Mouse (Mus musculus): ENCODE measurements around the gene Tnrc18. TPM values are rescaled to one million over a fixed set of nuclear protein-coding genes. Genes with fewer than 3 reads are reported as not detected.

Tnrc18 gene
- polyA plus RNA-seq, 1 experiment from 2014 or later = 47.4 TPM

DNA sequence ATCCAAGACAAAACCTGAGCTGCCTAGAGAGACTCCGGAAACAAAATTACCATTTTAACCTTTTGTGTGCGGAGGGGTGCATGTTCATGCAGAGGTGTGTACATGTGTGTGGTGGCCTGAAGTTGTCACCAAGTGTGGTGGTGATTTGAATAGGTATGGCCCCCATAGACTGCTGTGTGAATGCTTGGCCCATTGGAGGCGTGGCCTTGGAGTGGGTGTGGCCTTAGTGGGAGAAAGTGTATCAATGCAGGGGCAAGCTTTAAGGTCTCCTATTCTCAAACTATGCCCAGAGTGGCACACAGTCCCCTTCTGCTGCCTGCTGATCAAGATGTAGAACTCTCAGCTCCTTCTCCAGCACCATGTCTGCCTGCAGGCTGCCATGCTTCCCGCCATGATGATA is 8.7 kb upstream of the Tnrc18 start:
- Histone ChIP-seq H3K27me3 (ENCODE audit: control insufficient read depth, insufficient read depth, low read length) (no peaks in the 10 kb centered on the region), H3K9ac (replicated peaks; ENCODE audit: low read length) (no peak overlapping the region), H3K4me1 (ENCODE audit: control insufficient read depth, insufficient read depth, low read length) (peaks cover 30% of the 10 kb centered on the region), H3K9me3 (ENCODE audit: control insufficient read depth, low read length) (no peaks in the 10 kb centered on the region), H3K4me3 (replicated peaks; ENCODE audit: low read depth, low read length) (no peak overlapping the region), H3K36me3 (ENCODE audit: control insufficient read depth, insufficient read depth, low read length) (no peaks in the 10 kb centered on the region), H3K27ac (replicated peaks; ENCODE audit: low read depth, low read length) (no peak overlapping the region), H3K4me2 (ENCODE audit: low read length) (no peak overlapping the region)
- WGBS = 81% methylated on average over 4 of the region's 4 CpGs
- ATAC-seq (ENCODE audit: low FRiP score, low TSS enrichment) = no peak
- no peak for DNase-seq

DNA sequence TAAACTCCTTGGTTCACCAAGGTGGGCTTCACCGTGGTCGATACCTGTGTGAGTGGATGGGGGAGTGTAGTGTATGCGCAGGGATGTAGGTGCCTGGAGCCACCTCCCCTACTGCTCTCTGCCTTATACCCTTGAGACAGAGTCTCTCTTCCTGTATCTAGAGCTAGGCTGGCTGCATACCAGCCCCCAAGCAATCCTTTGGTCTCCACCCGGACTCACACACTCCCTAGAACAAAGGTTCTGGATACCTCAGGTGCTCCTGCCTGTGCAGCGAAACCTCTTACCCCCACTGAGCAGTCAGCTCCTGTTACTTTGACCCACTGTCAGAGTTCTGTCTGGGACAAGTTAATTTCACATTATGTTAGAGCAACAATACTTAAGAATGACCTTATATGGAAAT is 8.2 kb upstream of the Tnrc18 start:
- H3K36me3 ChIP-seq (ENCODE audit: control insufficient read depth, insufficient read depth, low read length) = no peaks in the 10 kb centered on the region
- H3K27me3 ChIP-seq (ENCODE audit: control insufficient read depth, insufficient read depth, low read length) = no peaks in the 10 kb centered on the region
- H3K4me2 ChIP-seq (ENCODE audit: low read length) = no peak overlapping the region
- no peak for ATAC-seq (ENCODE audit: low FRiP score, low TSS enrichment)
- WGBS = 76% methylated on average over 5 of the region's 5 CpGs
- DNase-seq = no peak
- H3K27ac ChIP-seq (replicated peaks; ENCODE audit: low read depth, low read length) = 0 out of 2 replicates have a peak overlapping the region, but pooled peaks have one; percentile 26
- no peaks in the 10 kb centered on the region for H3K9me3 ChIP-seq (ENCODE audit: control insufficient read depth, low read length)
- H3K4me1 ChIP-seq (ENCODE audit: control insufficient read depth, insufficient read depth, low read length) = peaks cover 30% of the 10 kb centered on the region
- H3K4me3 ChIP-seq (replicated peaks; ENCODE audit: low read depth, low read length) = no peak overlapping the region
- H3K9ac ChIP-seq (replicated peaks; ENCODE audit: low read length) = no peak overlapping the region

DNA sequence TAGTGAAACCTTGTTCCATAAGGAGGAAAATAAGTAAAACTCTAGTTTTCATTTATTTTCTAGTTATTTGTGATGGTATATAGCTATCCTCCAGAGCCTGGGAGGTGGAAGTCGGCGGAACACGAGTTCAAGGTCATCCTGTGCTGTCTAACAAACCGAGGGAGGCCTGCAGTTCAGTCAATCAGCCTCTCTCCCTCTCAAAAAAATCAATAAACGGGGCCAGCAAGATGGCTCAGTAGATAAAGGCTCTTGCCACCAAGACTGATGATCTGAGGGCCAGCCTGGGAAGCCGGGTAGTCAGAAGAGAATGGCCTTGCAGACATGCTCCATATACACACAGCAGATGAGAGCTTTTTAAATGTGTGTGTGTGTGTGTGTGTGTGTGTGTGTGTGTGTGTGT is 6.6 kb upstream of the Tnrc18 start:
- Histone ChIP-seq H3K9me3 (ENCODE audit: control insufficient read depth, low read length) (no peaks in the 10 kb centered on the region), H3K36me3 (ENCODE audit: control insufficient read depth, insufficient read depth, low read length) (no peaks in the 10 kb centered on the region), H3K27ac (replicated peaks; ENCODE audit: low read depth, low read length) (peak overlapping the region; percentile 99), H3K4me1 (ENCODE audit: control insufficient read depth, insufficient read depth, low read length) (peaks cover 30% of the 10 kb centered on the region), H3K4me2 (ENCODE audit: low read length) (peak overlapping the region; percentile 100), H3K4me3 (replicated peaks; ENCODE audit: low read depth, low read length) (peak overlapping the region; percentile 98), H3K9ac (replicated peaks; ENCODE audit: low read length) (peak overlapping the region; percentile 95; the same call in 1 of the 2 replicates), H3K27me3 (ENCODE audit: control insufficient read depth, insufficient read depth, low read length) (no peaks in the 10 kb centered on the region)
- DNase-seq (no peak), ATAC-seq (ENCODE audit: low FRiP score, low TSS enrichment) (no peak)
- WGBS = 20% methylated on average over 6 of the region's 6 CpGs

DNA sequence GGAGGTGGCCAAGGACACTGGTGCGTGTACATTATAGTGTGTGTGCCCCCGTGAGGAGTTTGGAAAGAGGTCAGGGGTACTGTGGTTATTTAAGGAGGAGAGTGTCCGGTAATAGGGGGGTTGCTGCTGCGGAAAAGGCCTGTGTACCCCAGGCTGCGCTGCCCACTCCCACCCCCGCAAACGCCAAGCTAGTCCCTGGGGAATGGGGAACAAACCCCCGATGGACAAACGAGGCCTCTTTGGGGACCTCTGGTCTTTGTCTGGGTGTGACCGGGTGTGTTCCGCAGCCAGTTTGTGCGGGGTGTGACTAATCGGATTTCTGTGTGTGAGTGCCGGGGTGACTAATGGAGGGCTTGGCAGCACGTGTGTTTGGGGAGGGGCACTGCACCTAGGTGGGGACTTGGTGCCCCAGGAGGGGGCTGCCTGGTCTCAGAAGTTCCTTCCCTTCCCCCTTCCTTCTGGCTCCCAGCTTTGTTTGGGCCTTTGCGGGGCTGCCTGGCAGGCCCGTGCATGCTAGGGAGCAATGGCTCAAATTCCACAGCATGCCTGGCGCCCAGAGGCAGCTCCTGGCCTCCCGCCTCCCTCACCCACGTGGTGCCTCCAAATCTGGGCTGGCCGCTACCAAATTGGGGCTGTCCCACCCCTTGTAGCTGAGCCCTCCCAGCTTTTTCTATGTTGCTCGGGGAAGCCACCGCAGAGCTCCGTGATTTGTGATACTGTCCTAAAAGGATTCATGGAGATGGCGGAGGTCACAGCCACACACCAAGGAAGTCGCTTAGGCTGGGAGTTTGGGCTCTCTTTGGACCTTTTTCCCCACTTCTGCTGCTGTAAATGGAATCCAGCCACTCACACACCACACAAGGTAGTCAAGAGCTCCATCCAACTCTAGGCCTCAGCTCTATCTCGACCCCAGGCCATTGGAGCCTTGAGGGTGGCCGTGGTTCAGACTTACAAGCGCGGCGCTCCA is 5.9 kb upstream of the Tnrc18 start:
- Histone ChIP-seq H3K4me1 (ENCODE audit: control insufficient read depth, insufficient read depth, low read length) (peaks cover 30% of the 10 kb centered on the region), H3K27me3 (ENCODE audit: control insufficient read depth, insufficient read depth, low read length) (no peaks in the 10 kb centered on the region), H3K4me3 (replicated peaks; ENCODE audit: low read depth, low read length) (peak overlapping the region; percentile 98), H3K9me3 (ENCODE audit: control insufficient read depth, low read length) (no peaks in the 10 kb centered on the region), H3K36me3 (ENCODE audit: control insufficient read depth, insufficient read depth, low read length) (no peaks in the 10 kb centered on the region), H3K27ac (replicated peaks; ENCODE audit: low read depth, low read length) (peak overlapping the region; percentile 99), H3K4me2 (ENCODE audit: low read length) (peak overlapping the region; percentile 100), H3K9ac (replicated peaks; ENCODE audit: low read length) (peak overlapping the region; percentile 95)
- DNase-seq (peak; percentile 85), ATAC-seq (ENCODE audit: low FRiP score, low TSS enrichment) (peak; percentile 40; the same call in 1 of the 2 replicates)
- 5% methylated on average over 30 of the region's 31 CpGs for WGBS

DNA sequence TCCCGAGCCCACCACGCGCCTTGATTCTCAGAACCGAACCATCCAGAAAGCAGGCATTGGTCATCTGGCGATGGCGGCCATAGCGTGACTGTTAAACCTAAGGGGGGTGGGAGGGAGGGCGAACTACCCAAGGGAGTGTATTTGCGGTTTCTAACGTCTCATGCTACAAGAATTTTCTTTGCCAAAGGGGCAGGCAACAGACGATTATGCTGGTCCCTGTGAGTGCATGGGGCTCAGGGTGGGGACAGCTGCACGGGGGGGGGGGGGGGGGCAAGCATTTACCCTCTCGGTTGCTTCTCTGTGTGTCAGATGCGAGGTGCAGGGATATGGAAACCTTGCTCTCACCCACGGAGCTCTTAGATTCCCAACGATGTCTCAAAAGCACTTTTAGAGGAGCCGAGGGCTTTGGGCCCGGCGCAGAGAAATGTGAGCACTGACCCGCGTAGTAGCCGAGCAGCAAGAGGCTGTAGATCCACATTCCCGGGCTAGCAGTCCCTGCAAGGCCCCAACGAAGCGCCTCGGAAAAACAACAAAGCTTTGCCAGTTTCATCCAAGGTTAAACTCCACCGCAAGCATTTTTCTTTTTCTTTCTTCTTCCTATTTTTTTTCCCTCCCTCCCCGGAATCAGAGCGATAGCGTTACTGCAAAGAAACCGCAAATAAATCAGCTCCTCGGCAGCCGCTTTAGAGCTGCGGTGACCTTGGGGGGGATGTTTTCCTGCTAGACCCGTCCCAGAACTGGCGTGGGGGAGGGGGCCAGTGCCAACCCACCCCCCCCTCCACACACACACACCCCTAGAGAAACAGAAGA is 5.0 kb upstream of the Tnrc18 start:
- Histone ChIP-seq H3K27ac (replicated peaks; ENCODE audit: low read depth, low read length) (peak overlapping the region; percentile 99), H3K4me2 (ENCODE audit: low read length) (peak overlapping the region; percentile 100), H3K36me3 (ENCODE audit: control insufficient read depth, insufficient read depth, low read length) (no peaks in the 10 kb centered on the region), H3K9ac (replicated peaks; ENCODE audit: low read length) (peak overlapping the region; percentile 95), H3K9me3 (ENCODE audit: control insufficient read depth, low read length) (no peaks in the 10 kb centered on the region), H3K4me3 (replicated peaks; ENCODE audit: low read depth, low read length) (peak overlapping the region; percentile 98), H3K4me1 (ENCODE audit: control insufficient read depth, insufficient read depth, low read length) (peaks cover 30% of the 10 kb centered on the region), H3K27me3 (ENCODE audit: control insufficient read depth, insufficient read depth, low read length) (no peaks in the 10 kb centered on the region)
- ATAC-seq (ENCODE audit: low FRiP score, low TSS enrichment) (no peak), DNase-seq (peak; percentile 75)
- WGBS = under 1% methylated on average over 35 of the region's 36 CpGs

DNA sequence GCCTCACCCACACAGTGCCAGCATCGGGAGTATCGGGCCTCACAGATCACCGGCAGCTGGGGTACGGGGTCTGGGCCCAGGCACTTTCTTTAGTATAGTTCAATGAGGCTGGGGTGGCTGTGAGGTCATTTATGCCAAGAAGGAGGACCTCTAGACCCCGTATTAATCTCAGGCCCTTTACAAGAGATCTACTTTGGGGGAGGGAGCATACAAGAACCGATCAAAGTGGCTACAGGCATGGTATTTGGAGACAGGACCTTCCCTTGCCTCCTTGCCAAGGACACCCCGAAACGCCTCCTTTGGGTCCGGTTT is 4.5 kb upstream of the Tnrc18 start:
- DNase-seq (no peak), ATAC-seq (ENCODE audit: low FRiP score, low TSS enrichment) (no peak)
- no peaks in the 10 kb centered on the region for H3K36me3 ChIP-seq (ENCODE audit: control insufficient read depth, insufficient read depth, low read length)
- H3K27ac ChIP-seq (replicated peaks; ENCODE audit: low read depth, low read length) = peak overlapping the region; percentile 99
- WGBS = under 1% methylated on average over 9 of the region's 9 CpGs
- H3K27me3 ChIP-seq (ENCODE audit: control insufficient read depth, insufficient read depth, low read length) = no peaks in the 10 kb centered on the region
- peak overlapping the region; percentile 95 for H3K9ac ChIP-seq (replicated peaks; ENCODE audit: low read length)
- peaks cover 30% of the 10 kb centered on the region for H3K4me1 ChIP-seq (ENCODE audit: control insufficient read depth, insufficient read depth, low read length)
- peak overlapping the region; percentile 100 for H3K4me2 ChIP-seq (ENCODE audit: low read length)
- no peaks in the 10 kb centered on the region for H3K9me3 ChIP-seq (ENCODE audit: control insufficient read depth, low read length)
- H3K4me3 ChIP-seq (replicated peaks; ENCODE audit: low read depth, low read length) = peak overlapping the region; percentile 98

DNA sequence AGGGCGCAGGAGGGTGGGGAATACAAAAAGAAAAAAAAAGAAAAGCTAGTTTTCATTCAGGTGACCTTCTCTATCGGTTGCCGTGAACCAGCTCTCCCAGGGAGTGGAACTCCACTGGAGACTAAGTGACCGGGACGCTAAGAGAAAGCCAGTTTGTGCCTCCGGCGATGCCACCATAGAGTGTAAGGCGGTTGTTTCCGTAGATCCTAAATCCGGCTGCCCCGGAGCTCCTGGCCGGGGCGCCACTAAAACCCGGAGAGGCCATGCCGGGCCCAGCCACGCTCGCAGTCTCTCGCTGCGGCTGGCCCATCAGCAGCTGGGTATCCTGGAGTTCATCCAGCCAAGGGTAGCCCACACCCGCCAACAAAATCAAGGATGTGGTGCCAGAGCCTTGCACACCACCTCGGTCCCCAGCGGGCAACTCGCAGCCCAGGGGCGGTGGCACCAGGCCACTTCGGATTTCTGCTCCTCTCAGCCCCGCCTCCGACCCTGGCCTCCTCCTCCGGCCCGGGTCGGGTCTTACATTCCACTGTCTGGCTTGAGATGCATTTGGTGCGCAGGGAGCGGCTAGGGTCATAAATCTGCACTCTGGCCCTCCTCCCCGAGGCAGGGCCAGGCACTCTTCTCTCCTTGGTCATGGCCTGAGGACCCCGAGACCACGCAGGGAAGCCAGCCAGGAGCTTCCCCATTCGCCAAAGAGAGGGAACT is 4.0 kb upstream of the Tnrc18 start:
- Histone ChIP-seq H3K9me3 (ENCODE audit: control insufficient read depth, low read length) (no peaks in the 10 kb centered on the region), H3K36me3 (ENCODE audit: control insufficient read depth, insufficient read depth, low read length) (no peaks in the 10 kb centered on the region), H3K9ac (replicated peaks; ENCODE audit: low read length) (peak overlapping the region; percentile 95), H3K4me3 (replicated peaks; ENCODE audit: low read depth, low read length) (peak overlapping the region; percentile 98), H3K27me3 (ENCODE audit: control insufficient read depth, insufficient read depth, low read length) (no peaks in the 10 kb centered on the region), H3K4me2 (ENCODE audit: low read length) (peak overlapping the region; percentile 100), H3K4me1 (ENCODE audit: control insufficient read depth, insufficient read depth, low read length) (peaks cover 30% of the 10 kb centered on the region), H3K27ac (replicated peaks; ENCODE audit: low read depth, low read length) (peak overlapping the region; percentile 99)
- ATAC-seq (ENCODE audit: low FRiP score, low TSS enrichment) (peak; percentile 15; the same call in 1 of the 2 replicates), DNase-seq (peak; percentile 86)
- WGBS = under 1% methylated on average over 36 of the region's 36 CpGs
